Mouse (Mus musculus): ENCODE results near the gene Gm20661. TPM values are rescaled to one million over a fixed set of nuclear protein-coding genes. Genes with fewer than 3 reads are reported as not detected.

Gm20661 gene
- polyA plus RNA-seq, 1 experiment from 2014 or later, result 2.8 TPM

- Histone ChIP-seq H3K4me3 (no peak overlapping the region), H3K4me2 (no peak overlapping the region), H3K9ac (0 out of 2 replicates have a peak overlapping the region, but pooled peaks have one; percentile 1), H3K36me3 (peaks cover 10% of the 10 kb centered on the region; the same call in 1 of the 2 replicates), H3K27ac (no peak overlapping the region), H3K4me1 (replicated peaks) (peaks cover 10% of the 10 kb centered on the region), H3K9me3 (replicated peaks) (no peaks in the 10 kb centered on the region), H3K27me3 (no peaks in the 10 kb centered on the region)
- WGBS, result 63% methylated on average over 6 of the region's 6 CpGs
- no peak for ATAC-seq (replicated peaks; ENCODE audit: insufficient number of reproducible peaks, insufficient read depth, low FRiP score, low read depth)
These were observed 27.1 kb upstream of the Gm20661 start for GRCm38 (mm10) chr9:107955613-107956289.

- Histone ChIP-seq H3K36me3 (peaks cover 13% of the 10 kb centered on the region; the same call in 1 of the 2 replicates), H3K9me3 (replicated peaks) (no peaks in the 10 kb centered on the region)
- 64% methylated on average over 6 of the region's 6 CpGs for WGBS
These were observed 25.7 kb upstream of the Gm20661 start for GRCm38 (mm10) chr9:107957141-107957540.

GRCm38 (mm10) chr9:107959896-107960295, 23.0 kb upstream of the Gm20661 start:
- WGBS, result 64% methylated on average over 6 of the region's 6 CpGs
- H3K9me3 ChIP-seq (replicated peaks), result no peaks in the 10 kb centered on the region
- no peak overlapping the region for H3K9ac ChIP-seq
- H3K4me2 ChIP-seq, result no peak overlapping the region
- no peak overlapping the region for H3K4me3 ChIP-seq
- no peak for ATAC-seq (replicated peaks; ENCODE audit: insufficient number of reproducible peaks, insufficient read depth, low FRiP score, low read depth)
- peaks cover 17% of the 10 kb centered on the region; the same call in 1 of the 2 replicates for H3K36me3 ChIP-seq
- H3K27me3 ChIP-seq, result no peaks in the 10 kb centered on the region
- H3K4me1 ChIP-seq (replicated peaks), result peaks cover 7% of the 10 kb centered on the region
- H3K27ac ChIP-seq, result no peak overlapping the region

More at GRCm38 (mm10) chr9:107957141-107957540, 25.7 kb upstream of the Gm20661 start:
- Histone ChIP-seq H3K9ac (no peak overlapping the region), H3K27me3 (no peaks in the 10 kb centered on the region), H3K4me1 (replicated peaks) (no peaks in the 10 kb centered on the region; the same call in 1 of the 2 replicates), H3K4me3 (no peak overlapping the region), H3K27ac (no peak overlapping the region), H3K4me2 (no peak overlapping the region)
- ATAC-seq (replicated peaks; ENCODE audit: insufficient number of reproducible peaks, insufficient read depth, low FRiP score, low read depth), result no peak

- H3K36me3 ChIP-seq, result peaks cover 17% of the 10 kb centered on the region; the same call in 1 of the 2 replicates
- peaks cover 7% of the 10 kb centered on the region for H3K4me1 ChIP-seq (replicated peaks)
- H3K4me3 ChIP-seq, result no peak overlapping the region
- H3K27me3 ChIP-seq, result no peaks in the 10 kb centered on the region
- ATAC-seq (replicated peaks; ENCODE audit: insufficient number of reproducible peaks, insufficient read depth, low FRiP score, low read depth), result no peak
- WGBS, result 81% methylated on average over 4 of the region's 4 CpGs
- H3K27ac ChIP-seq, result no peak overlapping the region
- no peaks in the 10 kb centered on the region for H3K9me3 ChIP-seq (replicated peaks)
- no peak overlapping the region for H3K4me2 ChIP-seq
- no peak overlapping the region for H3K9ac ChIP-seq
These were observed 21.9 kb upstream of the Gm20661 start for GRCm38 (mm10) chr9:107960928-107961327.

- Histone ChIP-seq H3K9me3 (replicated peaks) (no peaks in the 10 kb centered on the region), H3K4me1 (replicated peaks) (peaks cover 7% of the 10 kb centered on the region), H3K27ac (no peak overlapping the region), H3K9ac (no peak overlapping the region), H3K36me3 (peaks cover 17% of the 10 kb centered on the region; the same call in 1 of the 2 replicates), H3K4me2 (no peak overlapping the region), H3K4me3 (no peak overlapping the region), H3K27me3 (no peaks in the 10 kb centered on the region)
- WGBS, result 89% methylated on average over 10 of the region's 10 CpGs
- ATAC-seq (replicated peaks; ENCODE audit: insufficient number of reproducible peaks, insufficient read depth, low FRiP score, low read depth), result no peak
These were observed 21.5 kb upstream of the Gm20661 start for GRCm38 (mm10) chr9:107961351-107961762.

- no peaks in the 10 kb centered on the region for H3K9me3 ChIP-seq (replicated peaks)
- H3K4me2 ChIP-seq, result no peak overlapping the region
- H3K27me3 ChIP-seq, result no peaks in the 10 kb centered on the region
- 50% methylated on average over 5 of the region's 5 CpGs for WGBS
- no peak overlapping the region for H3K27ac ChIP-seq
- H3K4me1 ChIP-seq (replicated peaks), result peaks cover 7% of the 10 kb centered on the region
- no peak overlapping the region for H3K4me3 ChIP-seq
- ATAC-seq (replicated peaks; ENCODE audit: insufficient number of reproducible peaks, insufficient read depth, low FRiP score, low read depth), result no peak
- peaks cover 17% of the 10 kb centered on the region; the same call in 1 of the 2 replicates for H3K36me3 ChIP-seq
- H3K9ac ChIP-seq, result no peak overlapping the region
These were observed 21.0 kb upstream of the Gm20661 start for GRCm38 (mm10) chr9:107961881-107962280.

GRCm38 (mm10) chr9:107962916-107963315, 19.9 kb upstream of the Gm20661 start:
- ATAC-seq (replicated peaks; ENCODE audit: insufficient number of reproducible peaks, insufficient read depth, low FRiP score, low read depth), result no peak
- H3K27ac ChIP-seq, result no peak overlapping the region
- H3K4me2 ChIP-seq, result no peak overlapping the region
- H3K4me3 ChIP-seq, result no peak overlapping the region
- peaks cover 7% of the 10 kb centered on the region for H3K4me1 ChIP-seq (replicated peaks)
- no peak overlapping the region for H3K9ac ChIP-seq
- H3K36me3 ChIP-seq, result peaks cover 17% of the 10 kb centered on the region; the same call in 1 of the 2 replicates
- no peaks in the 10 kb centered on the region for H3K9me3 ChIP-seq (replicated peaks)
- 88% methylated on average over 9 of the region's 9 CpGs for WGBS
- H3K27me3 ChIP-seq, result no peaks in the 10 kb centered on the region

GRCm38 (mm10) chr9:107963700-107964099, 19.2 kb upstream of the Gm20661 start:
- H3K4me2 ChIP-seq, result no peak overlapping the region
- 12% methylated on average over 5 of the region's 5 CpGs for WGBS
- peaks cover 17% of the 10 kb centered on the region; the same call in 1 of the 2 replicates for H3K36me3 ChIP-seq
- H3K4me3 ChIP-seq, result no peak overlapping the region
- H3K27me3 ChIP-seq, result no peaks in the 10 kb centered on the region
- H3K4me1 ChIP-seq (replicated peaks), result peaks cover 7% of the 10 kb centered on the region
- no peak overlapping the region for H3K9ac ChIP-seq
- H3K27ac ChIP-seq, result peak overlapping the region; percentile 71; the same call in 1 of the 2 replicates
- peak; percentile 65 for ATAC-seq (replicated peaks; ENCODE audit: insufficient number of reproducible peaks, insufficient read depth, low FRiP score, low read depth)
- no peaks in the 10 kb centered on the region for H3K9me3 ChIP-seq (replicated peaks)

- H3K4me3 ChIP-seq, result no peak overlapping the region
- H3K36me3 ChIP-seq, result peaks cover 8% of the 10 kb centered on the region; the same call in 1 of the 2 replicates
- no peaks in the 10 kb centered on the region for H3K27me3 ChIP-seq
- H3K27ac ChIP-seq, result no peak overlapping the region
- WGBS, result 89% methylated on average over 9 of the region's 9 CpGs
- H3K4me1 ChIP-seq (replicated peaks), result peaks cover 7% of the 10 kb centered on the region
- ATAC-seq (replicated peaks; ENCODE audit: insufficient number of reproducible peaks, insufficient read depth, low FRiP score, low read depth), result no peak
- no peak overlapping the region for H3K4me2 ChIP-seq
- H3K9ac ChIP-seq, result no peak overlapping the region
- no peaks in the 10 kb centered on the region for H3K9me3 ChIP-seq (replicated peaks)
These were observed 18.2 kb upstream of the Gm20661 start for GRCm38 (mm10) chr9:107964681-107965080.

GRCm38 (mm10) chr9:107966676-107967075, 16.2 kb upstream of the Gm20661 start:
- Histone ChIP-seq H3K36me3 (peaks cover 7% of the 10 kb centered on the region; the same call in 1 of the 2 replicates), H3K4me3 (no peak overlapping the region), H3K4me2 (no peak overlapping the region), H3K9me3 (replicated peaks) (no peaks in the 10 kb centered on the region), H3K27me3 (no peaks in the 10 kb centered on the region), H3K4me1 (replicated peaks) (peaks cover 14% of the 10 kb centered on the region), H3K27ac (no peak overlapping the region), H3K9ac (no peak overlapping the region)
- 72% methylated on average over 10 of the region's 10 CpGs for WGBS
- ATAC-seq (replicated peaks; ENCODE audit: insufficient number of reproducible peaks, insufficient read depth, low FRiP score, low read depth), result no peak

GRCm38 (mm10) chr9:107967437-107967836, 15.4 kb upstream of the Gm20661 start:
- H3K9ac ChIP-seq, result no peak overlapping the region
- H3K36me3 ChIP-seq, result peaks cover 7% of the 10 kb centered on the region; the same call in 1 of the 2 replicates
- no peak overlapping the region for H3K4me2 ChIP-seq
- no peaks in the 10 kb centered on the region for H3K9me3 ChIP-seq (replicated peaks)
- H3K4me3 ChIP-seq, result no peak overlapping the region
- ATAC-seq (replicated peaks; ENCODE audit: insufficient number of reproducible peaks, insufficient read depth, low FRiP score, low read depth), result no peak
- no peaks in the 10 kb centered on the region for H3K27me3 ChIP-seq
- no peak overlapping the region for H3K27ac ChIP-seq
- peaks cover 16% of the 10 kb centered on the region for H3K4me1 ChIP-seq (replicated peaks)
- WGBS, result 71% methylated on average over 6 of the region's 6 CpGs

- 88% methylated on average over 7 of the region's 7 CpGs for WGBS
- no peaks in the 10 kb centered on the region for H3K27me3 ChIP-seq
- H3K27ac ChIP-seq, result no peak overlapping the region
- H3K4me2 ChIP-seq, result no peak overlapping the region
- H3K9ac ChIP-seq, result no peak overlapping the region
- H3K4me1 ChIP-seq (replicated peaks), result peaks cover 16% of the 10 kb centered on the region
- H3K4me3 ChIP-seq, result no peak overlapping the region
- no peaks in the 10 kb centered on the region for H3K9me3 ChIP-seq (replicated peaks)
- H3K36me3 ChIP-seq, result 0 out of 2 replicates have a peak, but pooled peaks cover 2% of the 10 kb centered on the region
- no peak for ATAC-seq (replicated peaks; ENCODE audit: insufficient number of reproducible peaks, insufficient read depth, low FRiP score, low read depth)
These were observed 14.3 kb upstream of the Gm20661 start for GRCm38 (mm10) chr9:107968531-107968930.

Measured in heart, embryonic 15.5 days (tissue).